Mouse (Mus musculus): Measurements from ENCODE around the gene Zfp513.
"Not testable (repeated sequence)": the region's sequence is repeated elsewhere in the genome, so short reads cannot be mapped to it uniquely, and the experiment has no call there.

Gene Zfp513

GRCm38 (mm10) chr5:31201742-31202590, at the start of gene Zfp513:
TSS of gene Zfp513 (minus strand) at chr5:31202303.
- peak; percentile 94 for DNase-seq

GRCm38 (mm10) chr5:31251541-31252101, 49.5 kb upstream of the Zfp513 start, which contains the start of gene Krtcap3:
TSS of gene Krtcap3 (plus strand) at chr5:31251691.
- peak; percentile 77 for DNase-seq

- no peak for DNase-seq
These were observed 48.6 kb upstream of the Zfp513 start for GRCm38 (mm10) chr5:31250716-31251115.

- DNase-seq, result no peak
These were observed 40.1 kb upstream of the Zfp513 start for GRCm38 (mm10) chr5:31242191-31242590.

GRCm38 (mm10) chr5:31241522-31242034, 39.5 kb upstream of the Zfp513 start:
- DNase-seq, result no peak

- peak; percentile 96 for DNase-seq
These were observed 38.8 kb upstream of the Zfp513 start, which contains the start of the genes Nrbp1 and Gm9970 for GRCm38 (mm10) chr5:31240637-31241521. TSS of gene Nrbp1 (plus strand) at chr5:31240864. TSS of gene Gm9970 (minus strand) at chr5:31241232.

GRCm38 (mm10) chr5:31226641-31227040, 24.5 kb upstream of the Zfp513 start:
- no peak for DNase-seq

- DNase-seq, result no peak
These were observed 20.6 kb upstream of the Zfp513 start for GRCm38 (mm10) chr5:31222696-31223095.

GRCm38 (mm10) chr5:31221304-31221945, 19.3 kb upstream of the Zfp513 start:
- peak; percentile 13 for DNase-seq

- DNase-seq, result peak; percentile 98
These were observed 18.6 kb upstream of the Zfp513 start, which contains the start of gene Ppm1g for GRCm38 (mm10) chr5:31220448-31221303. TSS of gene Ppm1g (minus strand) at chr5:31220687.

- no peak for DNase-seq
These were observed 17.9 kb upstream of the Zfp513 start for GRCm38 (mm10) chr5:31219911-31220447.

GRCm38 (mm10) chr5:31219474-31219873, 17.4 kb upstream of the Zfp513 start:
- DNase-seq, result no peak

GRCm38 (mm10) chr5:31219070-31219469, 17.0 kb upstream of the Zfp513 start:
- no peak for DNase-seq

GRCm38 (mm10) chr5:31218294-31218693, 16.2 kb upstream of the Zfp513 start:
- DNase-seq, result no peak

GRCm38 (mm10) chr5:31216554-31216953, 14.5 kb upstream of the Zfp513 start:
- not testable (repeated sequence) for DNase-seq

GRCm38 (mm10) chr5:31204421-31204820, 2.3 kb upstream of the Zfp513 start:
- DNase-seq, result no peak

- DNase-seq, result no peak
These were observed 1.8 kb upstream of the Zfp513 start for GRCm38 (mm10) chr5:31203866-31204265.

GRCm38 (mm10) chr5:31202933-31203332, 830 bp upstream of the Zfp513 start:
- no peak for DNase-seq

- no peak for DNase-seq
These were observed 911 bp downstream of the Zfp513 start for GRCm38 (mm10) chr5:31201042-31201741.

- no peak for DNase-seq
These were observed 1.8 kb downstream of the Zfp513 start for GRCm38 (mm10) chr5:31200327-31200768.
